Mouse (Mus musculus) right cerebral cortex, postnatal 25 days (tissue): ENCODE measurements around the gene Map3k14.
"Not testable (repeated sequence)": the region's sequence is repeated elsewhere in the genome, so short reads cannot be mapped to it uniquely, and the experiment has no call there.

Experiments
- DNase-seq: peaks from one replicate; pipeline ENCODE4 v3.0.0; 2022

Map3k14 gene

GRCm38 (mm10) chr11:103246081-103246730, 21.1 kb downstream of the Map3k14 start:
- DNase-seq, result peak; percentile 39

- no peak for DNase-seq
Measured at GRCm38 (mm10) chr11:103244856-103245255, 22.4 kb downstream of the Map3k14 start.

- DNase-seq, result no peak
Measured at GRCm38 (mm10) chr11:103240740-103241139, 26.5 kb downstream of the Map3k14 start.

- DNase-seq, result no peak
Measured at GRCm38 (mm10) chr11:103237757-103238156, 29.5 kb downstream of the Map3k14 start.

GRCm38 (mm10) chr11:103236903-103237302, 30.4 kb downstream of the Map3k14 start:
- DNase-seq, result no peak

- DNase-seq, result no peak
Measured at GRCm38 (mm10) chr11:103236431-103236830, 30.8 kb downstream of the Map3k14 start.

- DNase-seq, result no peak
Measured at GRCm38 (mm10) chr11:103235702-103236101, 31.6 kb downstream of the Map3k14 start.

- DNase-seq, result no peak
Measured at GRCm38 (mm10) chr11:103234447-103234846, 32.8 kb downstream of the Map3k14 start.

GRCm38 (mm10) chr11:103232966-103233365, 34.3 kb downstream of the Map3k14 start:
- DNase-seq, result peak; percentile 72

GRCm38 (mm10) chr11:103231367-103231766, 35.9 kb downstream of the Map3k14 start:
- no peak for DNase-seq

GRCm38 (mm10) chr11:103230626-103231025, 36.6 kb downstream of the Map3k14 start:
- DNase-seq, result no peak

GRCm38 (mm10) chr11:103229608-103230007, 37.7 kb downstream of the Map3k14 start:
- no peak for DNase-seq

GRCm38 (mm10) chr11:103223951-103224456, 43.3 kb downstream of the Map3k14 start:
- no peak for DNase-seq

- peak; percentile 44 for DNase-seq
Measured at GRCm38 (mm10) chr11:103223444-103223843, 43.8 kb downstream of the Map3k14 start.

GRCm38 (mm10) chr11:103222718-103223117, 44.6 kb downstream of the Map3k14 start:
- not testable (repeated sequence) for DNase-seq

- no peak for DNase-seq
Measured at GRCm38 (mm10) chr11:103221437-103221836, 45.8 kb downstream of the Map3k14 start.

GRCm38 (mm10) chr11:103219995-103220394, 47.3 kb downstream of the Map3k14 start:
- no peak for DNase-seq

- DNase-seq, result no peak
Measured at GRCm38 (mm10) chr11:103219259-103219658, 48.0 kb downstream of the Map3k14 start.

- DNase-seq, result no peak
Measured at GRCm38 (mm10) chr11:103218517-103218901, 48.8 kb downstream of the Map3k14 start.

GRCm38 (mm10) chr11:103217790-103218516, 49.3 kb downstream of the Map3k14 start, which contains the start of gene Spata32:
Gene Spata32 (minus strand): TSS chr11:103218432.
- DNase-seq, result peak; percentile 76

GRCm38 (mm10) chr11:103215355-103215754, 51.9 kb downstream of the Map3k14 start:
- DNase-seq, result no peak

GRCm38 (mm10) chr11:103213712-103214111, 53.6 kb downstream of the Map3k14 start:
- no peak for DNase-seq

GRCm38 (mm10) chr11:103210291-103210690, 57.0 kb downstream of the Map3k14 start:
- DNase-seq, result no peak

GRCm38 (mm10) chr11:103208458-103208857, 58.8 kb downstream of the Map3k14 start, which contains the start of gene 1700023F06Rik:
Gene 1700023F06Rik (minus strand): TSS chr11:103208558.
- DNase-seq, result no peak
